12 mouse cellular contexts compared by ENCODE assay signal in genomic region chr17:34607997-34608396, GRCm38 (mm10). TPM values are rescaled to one million over a fixed set of nuclear protein-coding genes. Genes with fewer than 3 reads are reported as not detected.
DNase-seq lines count a peak whose midpoint lies in the region; ATAC-seq and TF ChIP-seq lines count a peak whose summit lies in the region.
"Had no signal": no experiment of that assay in that cellular context is flagged by ENCODE, and none has a peak within 500 bp of the region (broad histone marks: within the 10 kb centered on the region; RNA-seq: fewer than 3 reads in every experiment).

No protein-coding gene starts in this region.

- no peaks in the 10 kb centered on the region for H3K36me3 ChIP-seq in kidney, adult 2 months (ENCODE audit: control insufficient read depth, insufficient read depth, low read length)
- H3K36me3 ChIP-seq in midbrain, embryonic 13.5 days: peaks cover 36% of the 10 kb centered on the region
- peaks cover 21% of the 10 kb centered on the region for H3K36me3 ChIP-seq in midbrain, embryonic 15.5 days (replicated peaks)
- H3K36me3 ChIP-seq in neural tube, embryonic 15.5 days: peaks cover 28% of the 10 kb centered on the region

- peak overlapping the region; percentile 97; the same call in 1 of the 2 replicates for H3K9ac ChIP-seq in midbrain, embryonic 13.5 days (replicated peaks)
- H3K9ac ChIP-seq in midbrain, embryonic 15.5 days: no peak overlapping the region
- H3K9ac ChIP-seq in neural tube, embryonic 15.5 days (replicated peaks): 0 out of 2 replicates have a peak overlapping the region, but pooled peaks have one; percentile 97
- H3K9ac ChIP-seq: embryonic facial prominence, embryonic 15.5 days; hindbrain, embryonic 15.5 days; stomach, embryonic 15.5 days had no signal

- no peaks in the 10 kb centered on the region for H3K9me3 ChIP-seq in midbrain, embryonic 13.5 days
- no peaks in the 10 kb centered on the region for H3K9me3 ChIP-seq in midbrain, embryonic 15.5 days
- H3K9me3 ChIP-seq in neural tube, embryonic 15.5 days (replicated peaks): no peaks in the 10 kb centered on the region
- H3K9me3 ChIP-seq: embryonic facial prominence, embryonic 15.5 days; hindbrain, embryonic 15.5 days; limb, embryonic 12.5 days; stomach, embryonic 15.5 days had no signal

- 42% methylated on average over 7 of the region's 7 CpGs for WGBS in kidney, adult 2 months
- 92% methylated on average over 7 of the region's 7 CpGs for WGBS in midbrain, embryonic 13.5 days
- 83% methylated on average over 7 of the region's 7 CpGs for WGBS in midbrain, embryonic 15.5 days
- 80% methylated on average over 7 of the region's 7 CpGs for WGBS in neural tube, embryonic 15.5 days

- no peak overlapping the region for H3K4me2 ChIP-seq in midbrain, embryonic 13.5 days (replicated peaks)
- no peak overlapping the region for H3K4me2 ChIP-seq in midbrain, embryonic 15.5 days
- peak overlapping the region; percentile 97; the same call in 1 of the 2 replicates for H3K4me2 ChIP-seq in neural tube, embryonic 15.5 days
- H3K4me2 ChIP-seq: embryonic facial prominence, embryonic 15.5 days; stomach, embryonic 15.5 days had no signal

- ATAC-seq in midbrain, embryonic 13.5 days: no peak
- ATAC-seq in midbrain, embryonic 15.5 days (replicated peaks): no peak
- no peak for ATAC-seq in neural tube, embryonic 15.5 days (ENCODE audit: low FRiP score)

- TF ChIP-seq POLR2A in kidney, adult 2 months (IDR thresholded peaks at IDR 0.05; ENCODE audit: low read depth, low read length): no peak

- TF ChIP-seq CTCF in kidney, adult 2 months (conservative IDR thresholded peaks at IDR 0.05; ENCODE audit: insufficient read depth, insufficient read length, low read depth, low read length): no peak

- peak; percentile 72 for DNase-seq in cerebellum, adult 9-10 months
- no peak for DNase-seq in cerebellum, adult 11 months
- peak; percentile 38 for DNase-seq in kidney, adult 2 months
- no peak for DNase-seq in kidney, adult 9 months
- no peak for DNase-seq in adrenal gland, adult 2 months

- peaks cover 23% of the 10 kb centered on the region for H3K4me1 ChIP-seq in kidney, adult 2 months (ENCODE audit: control insufficient read depth, insufficient read depth, low read length)
- peaks cover 43% of the 10 kb centered on the region for H3K4me1 ChIP-seq in midbrain, embryonic 13.5 days (replicated peaks)
- peaks cover 41% of the 10 kb centered on the region for H3K4me1 ChIP-seq in midbrain, embryonic 15.5 days
- peaks cover 41% of the 10 kb centered on the region for H3K4me1 ChIP-seq in neural tube, embryonic 15.5 days

- no peaks in the 10 kb centered on the region for H3K27me3 ChIP-seq in kidney, adult 2 months (replicated peaks; ENCODE audit: control insufficient read depth, insufficient read depth, low read length)
- no peaks in the 10 kb centered on the region for H3K27me3 ChIP-seq in midbrain, embryonic 13.5 days
- H3K27me3 ChIP-seq in midbrain, embryonic 15.5 days (replicated peaks): no peaks in the 10 kb centered on the region
- no peaks in the 10 kb centered on the region for H3K27me3 ChIP-seq in neural tube, embryonic 15.5 days (replicated peaks)
- H3K27me3 ChIP-seq: embryonic facial prominence, embryonic 15.5 days; hindbrain, embryonic 15.5 days; limb, embryonic 12.5 days; stomach, embryonic 15.5 days had no signal

- H3K4me3 ChIP-seq in kidney, adult 2 months (ENCODE audit: insufficient read depth, low read depth, low read length): no peak overlapping the region
- no peak overlapping the region for H3K4me3 ChIP-seq in midbrain, embryonic 13.5 days (replicated peaks)
- H3K4me3 ChIP-seq in midbrain, embryonic 15.5 days: no peak overlapping the region
- H3K4me3 ChIP-seq in neural tube, embryonic 15.5 days (replicated peaks): no peak overlapping the region
- H3K4me3 ChIP-seq: embryonic facial prominence, embryonic 15.5 days; hindbrain, embryonic 15.5 days; stomach, embryonic 15.5 days had no signal

- no peak overlapping the region for H3K27ac ChIP-seq in kidney, adult 2 months (ENCODE audit: insufficient read depth, low read depth, low read length)
- H3K27ac ChIP-seq in midbrain, embryonic 13.5 days: no peak overlapping the region
- H3K27ac ChIP-seq in midbrain, embryonic 15.5 days: no peak overlapping the region
- H3K27ac ChIP-seq in neural tube, embryonic 15.5 days (replicated peaks): no peak overlapping the region
- H3K27ac ChIP-seq: embryonic facial prominence, embryonic 15.5 days; hindbrain, embryonic 15.5 days; limb, embryonic 12.5 days; stomach, embryonic 15.5 days had no signal

RNA-seq across cellular contexts. Expression of gene Agpat1, which starts 3.9 kb away (rescaled TPM):
- polyA plus RNA-seq in kidney, adult 2 months (2012; rRNA removed): 245 and 294 TPM in 2 replicates
- polyA plus RNA-seq in midbrain, embryonic 13.5 days (2015; fragmentation: Nextera tagmentation; extraction: Ambion mirVana): 86.0 and 100 TPM in 2 replicates
- 128 and 130 TPM in 2 replicates for polyA plus RNA-seq in midbrain, embryonic 15.5 days (2015; fragmentation: Nextera tagmentation; extraction: Ambion mirVana)
- 109 and 133 TPM in 2 replicates for polyA plus RNA-seq in neural tube, embryonic 15.5 days (2015; fragmentation: Nextera tagmentation; extraction: Ambion mirVana)
- 100 to 1,000 TPM; 113 to 118 TPM for total RNA-seq in adrenal gland, adult 2 months (2021)
- polyA plus RNA-seq in adrenal gland, adult 2 months (2012; rRNA removed): 275 and 286 TPM in 2 replicates

RNA-seq across cellular contexts. Expression of gene Rnf5, which starts 4.5 kb away (rescaled TPM):
- polyA plus RNA-seq in kidney, adult 2 months (2012; rRNA removed): 208 and 256 TPM in 2 replicates
- polyA plus RNA-seq in midbrain, embryonic 13.5 days (2015; fragmentation: Nextera tagmentation; extraction: Ambion mirVana): 324 and 337 TPM in 2 replicates
- 306 and 313 TPM in 2 replicates for polyA plus RNA-seq in midbrain, embryonic 15.5 days (2015; fragmentation: Nextera tagmentation; extraction: Ambion mirVana)
- polyA plus RNA-seq in neural tube, embryonic 15.5 days (2015; fragmentation: Nextera tagmentation; extraction: Ambion mirVana): 256 and 280 TPM in 2 replicates
- total RNA-seq in adrenal gland, adult 2 months (2021): 10 to 100 TPM; 77.8 to 92.0 TPM
- 90.8 and 115 TPM in 2 replicates for polyA plus RNA-seq in adrenal gland, adult 2 months (2012; rRNA removed)

RNA-seq across cellular contexts. Expression of gene Egfl8, which starts 7.8 kb away (rescaled TPM):
- 5.1 and 5.3 TPM in 2 replicates for polyA plus RNA-seq in kidney, adult 2 months (2012; rRNA removed)
- 6.8 and 8.6 TPM in 2 replicates for polyA plus RNA-seq in midbrain, embryonic 13.5 days (2015; fragmentation: Nextera tagmentation; extraction: Ambion mirVana)
- polyA plus RNA-seq in midbrain, embryonic 15.5 days (2015; fragmentation: Nextera tagmentation; extraction: Ambion mirVana): 9.2 and 10.3 TPM in 2 replicates
- 12.3 and 14.9 TPM in 2 replicates for polyA plus RNA-seq in neural tube, embryonic 15.5 days (2015; fragmentation: Nextera tagmentation; extraction: Ambion mirVana)
- 1 to 10 TPM; 2.4 to 3.0 TPM for total RNA-seq in adrenal gland, adult 2 months (2021)
- polyA plus RNA-seq in adrenal gland, adult 2 months (2012; rRNA removed): 2.4 and 4.2 TPM in 2 replicates

RNA-seq across cellular contexts. Expression of gene Ager, which starts 10.3 kb away (rescaled TPM):
- polyA plus RNA-seq in kidney, adult 2 months (2012; rRNA removed): 2.1 TPM in 2 replicates
- polyA plus RNA-seq in midbrain, embryonic 13.5 days (2015; fragmentation: Nextera tagmentation; extraction: Ambion mirVana): 1.5 and 2.2 TPM in 2 replicates
- polyA plus RNA-seq in midbrain, embryonic 15.5 days (2015; fragmentation: Nextera tagmentation; extraction: Ambion mirVana): 1.7 and 1.8 TPM in 2 replicates
- polyA plus RNA-seq in neural tube, embryonic 15.5 days (2015; fragmentation: Nextera tagmentation; extraction: Ambion mirVana): 1.0 and 1.4 TPM in 2 replicates
- total RNA-seq in adrenal gland, adult 2 months (2021): under 1 TPM; 0.84 to 0.86 TPM
- polyA plus RNA-seq in adrenal gland, adult 2 months (2012; rRNA removed): 1.3 and 1.5 TPM in 2 replicates

RNA-seq across cellular contexts. Expression of gene Pbx2, which starts 16.9 kb away (rescaled TPM):
- polyA plus RNA-seq in kidney, adult 2 months (2012; rRNA removed): 51.3 and 56.2 TPM in 2 replicates
- 13.3 and 15.3 TPM in 2 replicates for polyA plus RNA-seq in midbrain, embryonic 13.5 days (2015; fragmentation: Nextera tagmentation; extraction: Ambion mirVana)
- 10.2 and 10.7 TPM in 2 replicates for polyA plus RNA-seq in midbrain, embryonic 15.5 days (2015; fragmentation: Nextera tagmentation; extraction: Ambion mirVana)
- polyA plus RNA-seq in neural tube, embryonic 15.5 days (2015; fragmentation: Nextera tagmentation; extraction: Ambion mirVana): 8.2 and 10.3 TPM in 2 replicates
- 10 to 100 TPM; 35.2 to 42.7 TPM for total RNA-seq in adrenal gland, adult 2 months (2021)
- polyA plus RNA-seq in adrenal gland, adult 2 months (2012; rRNA removed): 43.4 and 45.6 TPM in 2 replicates

Comparison
In these comparisons a context has a peak if more than half of its experiments do, and no peak if none do; other contexts are left out.
1. DNase-seq: peak in cerebellum, adult 9-10 months (single experiment) and kidney, adult 2 months (single experiment); none in cerebellum, adult 11 months (single experiment), kidney, adult 9 months (single experiment) and adrenal gland, adult 2 months (single experiment).